ENCODE assay signal across 14 mouse cellular contexts in the genomic region with DNA sequence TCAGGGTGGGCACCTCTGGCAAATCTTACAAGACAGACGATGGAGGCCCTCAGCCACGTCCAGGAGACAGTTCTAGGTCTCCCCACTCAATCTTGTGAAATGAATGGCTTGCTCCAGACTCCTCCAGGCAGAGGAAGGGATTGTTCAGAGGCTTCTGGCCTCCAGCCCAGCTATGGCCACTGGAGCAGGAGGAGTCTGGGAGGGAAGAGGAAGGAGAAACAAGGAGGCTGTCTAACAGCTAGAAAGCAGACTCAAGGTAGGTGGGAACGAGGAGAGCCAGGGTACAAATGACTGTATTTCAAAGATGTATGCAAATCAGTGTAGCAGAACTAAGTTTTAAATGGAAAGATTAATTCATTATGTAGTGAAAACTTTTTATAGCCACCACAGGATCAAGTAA. TPM values are rescaled to one million over a fixed set of nuclear protein-coding genes. Genes with fewer than 3 reads are reported as not detected.
DNase-seq lines count a peak whose midpoint lies in the region; ATAC-seq and TF ChIP-seq lines count a peak whose summit lies in the region.
"Had no signal": no experiment of that assay in that cellular context is flagged by ENCODE, and none has a peak within 500 bp of the region (broad histone marks: within the 10 kb centered on the region; RNA-seq: fewer than 3 reads in every experiment).

No protein-coding gene starts in this region.

- H3K4me2 ChIP-seq in limb, embryonic 14.5 days (replicated peaks; ENCODE audit: low read depth, low read length, severe bottlenecking): no peak overlapping the region
- H3K4me2 ChIP-seq: forebrain, embryonic 13.5 days; liver, embryonic 15.5 days had no signal

- intact Hi-C loops in gastrocnemius, postnatal 14 days (cut with DNase I; ENCODE audit: low total_unique reads): no loop called here
- intact Hi-C loops in gastrocnemius, adult 2 months (cut with DNase I): no loop called here
- intact Hi-C loops in left cerebral cortex, postnatal 36 days (cut with DNase I): no loop called here

- peak; percentile 39 for ATAC-seq in CD4-positive, CD25-positive, alpha-beta regulatory T cell, adult 4 months
- 0 out of 2 replicates have a peak, but pooled peaks have one; percentile 30 for ATAC-seq in limb, embryonic 14.5 days (ENCODE audit: low FRiP score, low read depth)
- ATAC-seq: forebrain, embryonic 13.5 days; Patski had no signal

- peaks cover 9% of the 10 kb centered on the region for H3K4me1 ChIP-seq in limb, embryonic 14.5 days (ENCODE audit: control insufficient read depth, insufficient read depth, low read length)
- H3K4me1 ChIP-seq: forebrain, embryonic 13.5 days; hindbrain, embryonic 10.5 days; liver, embryonic 15.5 days had no signal

- H3K4me3 ChIP-seq in gastrocnemius, adult 2 months: no peak overlapping the region
- no peak overlapping the region for H3K4me3 ChIP-seq in limb, embryonic 14.5 days (replicated peaks; ENCODE audit: low read length)
- H3K4me3 ChIP-seq: forebrain, embryonic 13.5 days; hindbrain, embryonic 10.5 days; liver, embryonic 15.5 days had no signal

- no peak for TF ChIP-seq CTCF in gastrocnemius, adult 2 months (IDR thresholded peaks at IDR 0.05)

- H3K9me3 ChIP-seq in limb, embryonic 14.5 days (ENCODE audit: control insufficient read depth, low read length): no peaks in the 10 kb centered on the region
- H3K9me3 ChIP-seq: forebrain, embryonic 13.5 days; hindbrain, embryonic 10.5 days; liver, embryonic 15.5 days had no signal

- H3K36me3 ChIP-seq in limb, embryonic 14.5 days (ENCODE audit: control insufficient read depth, insufficient read depth, low read length): no peaks in the 10 kb centered on the region
- H3K36me3 ChIP-seq: hindbrain, embryonic 10.5 days; liver, embryonic 15.5 days had no signal

- no peak overlapping the region for H3K27ac ChIP-seq in gastrocnemius, adult 2 months
- peak overlapping the region; percentile 50 for H3K27ac ChIP-seq in limb, embryonic 14.5 days (replicated peaks; ENCODE audit: low read depth, low read length)
- H3K27ac ChIP-seq: forebrain, embryonic 13.5 days; hindbrain, embryonic 10.5 days; liver, embryonic 15.5 days had no signal

- WGBS in limb, embryonic 14.5 days: 51% methylated on average over 3 of the region's 3 CpGs

- H3K27me3 ChIP-seq in limb, embryonic 14.5 days (ENCODE audit: control insufficient read depth, insufficient read depth, low read length): no peaks in the 10 kb centered on the region
- H3K27me3 ChIP-seq: forebrain, embryonic 13.5 days; Patski had no signal

- no peak overlapping the region for H3K9ac ChIP-seq in limb, embryonic 14.5 days (ENCODE audit: low read depth, low read length, severe bottlenecking)
- H3K9ac ChIP-seq: forebrain, embryonic 13.5 days; liver, embryonic 15.5 days had no signal

- no peak for TF ChIP-seq POLR2A in limb, embryonic 14.5 days (IDR thresholded peaks at IDR 0.05; ENCODE audit: borderline replicate concordance, extremely low read depth, insufficient read depth, insufficient read length)

- DNase-seq in gastrocnemius, postnatal 14 days: peak; percentile 34
- no peak for DNase-seq in gastrocnemius, adult 2 months
- DNase-seq in left cerebral cortex, postnatal 36 days (ENCODE audit: low spot score in 2 of 2): peak; percentile 24 to 57
- no peak for DNase-seq in left cerebral cortex, adult 9 months (ENCODE audit: low spot score in 2 of 2)
- no peak for DNase-seq in limb, embryonic 14.5 days (ENCODE audit: low spot score)
- no peak for DNase-seq in right cerebral cortex, postnatal 10 days (ENCODE audit: low spot score in 2 of 2)
- DNase-seq: adrenal gland, postnatal 25 days; kidney, adult 11 months; spleen, adult 18-20 months had no signal

RNA-seq across cellular contexts. Expression of a gene that starts 13.9 kb away (rescaled TPM):
- 10 to 100 TPM; 52.1 to 58.4 TPM for total RNA-seq in gastrocnemius, postnatal 14 days (2021)
- total RNA-seq in gastrocnemius, adult 2 months (2021): 10 to 100 TPM; 68.3 to 69.8 TPM
- total RNA-seq in left cerebral cortex, postnatal 36 days (2021): 100 to 1,000 TPM; 331 to 349 TPM
- polyA plus RNA-seq in CD4-positive, CD25-positive, alpha-beta regulatory T cell, adult 4 months (2017; shearing (Covaris generic)): 100 to 1,000 TPM; 189 to 227 TPM
- polyA plus RNA-seq in limb, embryonic 14.5 days (2012; rRNA removed): 91.6 and 142 TPM in 2 replicates
- polyA plus RNA-seq in limb, embryonic 14.5 days (2014; fragmentation: Nextera tagmentation; extraction: Ambion mirVana): 160 and 166 TPM in 2 replicates

Comparison
In these comparisons a context has a peak if more than half of its experiments do, and no peak if none do; other contexts are left out.
1. DNase-seq: peak in gastrocnemius, postnatal 14 days (single experiment) and left cerebral cortex, postnatal 36 days (2 of 2); none in gastrocnemius, adult 2 months (single experiment), left cerebral cortex, adult 9 months (0 of 2), limb, embryonic 14.5 days (single experiment) and right cerebral cortex, postnatal 10 days (0 of 2).
2. RNA of a gene that starts 13.9 kb away (total RNA-seq): 331 to 349 TPM in left cerebral cortex, postnatal 36 days; 68.3 to 69.8 TPM in gastrocnemius, adult 2 months and 52.1 to 58.4 TPM in gastrocnemius, postnatal 14 days; every median in the first group is over 4 times any median in the second.